Mouse (Mus musculus): ENCODE results near the gene Hfe. TPM values are rescaled to one million over a fixed set of nuclear protein-coding genes. Genes with fewer than 3 reads are reported as not detected.
"Not testable (repeated sequence)": the region's sequence is repeated elsewhere in the genome, so short reads cannot be mapped to it uniquely, and the experiment has no call there.

Gene Hfe
- 10 to 100 TPM in 14 of 26 experiments, 1 to 10 TPM in 12; 2.7 to 31.8 (median 15.3) TPM for total RNA-seq (2018; cell fraction: chromatin; rRNA removed)
- total RNA-seq (2018; cell fraction: cytosol; rRNA removed): 10 to 100 TPM; 25.0 to 63.5 (median 42.9) TPM
- 10 to 100 TPM; 12.6 to 62.1 (median 39.3) TPM for total RNA-seq (2018; cell fraction: nucleus; rRNA removed)
- 27.7 to 67.4 TPM (median 36.4 TPM) in 3 replicates for polyA plus RNA-seq (2018)

- peaks cover 10% of the 10 kb centered on the region; the same call in 1 of the 2 replicates for H3K36me3 ChIP-seq (ENCODE audit: inconsistent target)
- H3K79me2 ChIP-seq (ENCODE audit: inconsistent target): peaks cover 5% of the 10 kb centered on the region; the same call in 1 of the 2 replicates
- H3K4me3 ChIP-seq (ENCODE audit: inconsistent target): peak within 1 kb of the TSS; percentile 51
- peak within 1 kb of the TSS; percentile 64 for H3K27ac ChIP-seq
- WGBS (ENCODE audit: missing documents): 1% methylated on average over 17 of the region's 17 CpGs
Observed at GRCm38 (mm10) chr13:23710374-23711089, at the start of gene Hfe. TSS of gene Hfe (minus strand) at chr13:23710854.

GRCm38 (mm10) chr13:23759916-23760239 lies 49.2 kb upstream of the Hfe start:
- Histone ChIP-seq H3K36me3 (ENCODE audit: inconsistent target) (no peaks in the 10 kb centered on the region), H3K4me3 (ENCODE audit: inconsistent target) (peak overlapping the region; percentile 26; the same call in 1 of the 2 replicates), H3K79me2 (ENCODE audit: inconsistent target) (no peaks in the 10 kb centered on the region), H3K27ac (peak overlapping the region; percentile 62)
- WGBS (ENCODE audit: missing documents): 20% methylated on average over 1 of the region's 1 CpGs

GRCm38 (mm10) chr13:23759251-23759771 lies 48.7 kb upstream of the Hfe start:
- H3K27ac ChIP-seq: no peak overlapping the region
- 89% methylated on average over 3 of the region's 3 CpGs for WGBS (ENCODE audit: missing documents)
- no peaks in the 10 kb centered on the region for H3K36me3 ChIP-seq (ENCODE audit: inconsistent target)
- H3K79me2 ChIP-seq (ENCODE audit: inconsistent target): no peaks in the 10 kb centered on the region
- no peak overlapping the region for H3K4me3 ChIP-seq (ENCODE audit: inconsistent target)

DNA sequence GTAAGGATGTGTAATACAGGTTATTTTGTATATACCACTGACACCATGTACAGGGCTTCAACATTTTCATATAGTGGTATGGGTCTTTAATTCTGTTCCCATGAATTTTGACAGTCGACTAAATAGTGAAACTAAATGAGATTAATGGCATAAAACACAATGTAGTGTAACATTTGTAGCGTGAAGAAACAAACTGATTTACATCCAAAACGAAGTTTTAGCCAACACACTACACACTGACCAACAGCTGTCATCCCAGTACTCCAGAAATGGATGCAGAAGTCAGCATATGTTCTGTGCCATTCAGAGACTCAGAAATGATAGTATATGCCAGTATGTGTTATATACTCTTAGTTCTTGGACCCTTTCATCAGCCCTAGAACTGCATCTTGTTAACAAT lies 47.3 kb upstream of the Hfe start:
- no peaks in the 10 kb centered on the region for H3K79me2 ChIP-seq (ENCODE audit: inconsistent target)
- no peaks in the 10 kb centered on the region for H3K36me3 ChIP-seq (ENCODE audit: inconsistent target)
- WGBS (ENCODE audit: missing documents): 40% methylated on average over 3 of the region's 3 CpGs
- H3K27ac ChIP-seq: no peak overlapping the region
- no peak overlapping the region; the same call in 1 of the 2 replicates for H3K4me3 ChIP-seq (ENCODE audit: inconsistent target)

DNA sequence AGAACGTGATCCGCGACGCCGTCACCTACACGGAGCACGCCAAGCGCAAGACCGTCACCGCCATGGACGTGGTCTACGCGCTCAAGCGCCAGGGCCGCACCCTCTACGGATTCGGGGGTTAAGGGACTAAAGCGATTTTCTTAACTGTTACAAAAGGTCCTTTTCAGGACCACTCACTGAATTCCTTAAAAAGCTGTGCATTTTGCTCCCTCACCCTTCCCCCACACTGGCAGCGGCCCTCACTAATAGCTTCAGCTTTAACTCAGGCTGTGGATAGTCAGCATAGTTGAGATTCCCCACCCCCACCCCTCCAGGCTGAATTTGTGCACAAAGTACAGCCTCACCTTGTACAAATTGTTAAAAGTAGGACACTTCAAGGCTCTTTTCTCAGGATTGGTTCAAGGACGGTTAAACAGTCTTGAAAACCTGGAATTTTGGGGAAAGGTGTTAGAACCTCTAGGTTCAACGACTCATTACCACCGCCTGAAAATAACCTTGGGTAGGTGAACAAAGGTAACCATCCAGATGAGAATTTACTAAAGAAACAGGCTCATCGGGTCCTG lies 46.6 kb upstream of the Hfe start:
- Histone ChIP-seq H3K27ac (peak overlapping the region; percentile 57), H3K4me3 (ENCODE audit: inconsistent target) (peak overlapping the region; percentile 16), H3K36me3 (ENCODE audit: inconsistent target) (no peaks in the 10 kb centered on the region), H3K79me2 (ENCODE audit: inconsistent target) (no peaks in the 10 kb centered on the region)
- WGBS (ENCODE audit: missing documents): 5% methylated on average over 12 of the region's 23 CpGs

DNA sequence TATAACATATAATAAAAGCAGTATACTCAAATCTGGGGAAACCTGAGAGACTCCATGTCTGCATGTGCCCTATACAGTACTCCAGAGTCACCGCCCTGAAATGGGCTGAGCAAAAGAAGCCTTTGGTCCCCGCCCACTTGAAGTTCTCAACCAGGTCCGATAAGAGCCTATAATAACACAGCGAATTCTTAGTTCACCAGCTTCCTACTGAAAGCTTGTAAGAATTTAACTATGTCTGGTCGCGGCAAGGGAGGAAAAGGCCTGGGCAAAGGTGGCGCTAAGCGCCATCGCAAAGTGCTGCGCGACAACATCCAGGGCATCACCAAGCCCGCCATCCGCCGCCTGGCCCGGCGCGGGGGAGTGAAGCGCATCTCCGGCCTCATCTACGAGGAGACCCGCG lies 46.1 kb upstream of the Hfe start, which contains the start of gene Hist1h4b:
Gene Hist1h4b (plus strand): TSS at position 224 of the 400 bp plus-strand sequence.
- Histone ChIP-seq H3K79me2 (ENCODE audit: inconsistent target) (no peaks in the 10 kb centered on the region), H3K27ac (peak within 1 kb of the TSS; percentile 57), H3K36me3 (ENCODE audit: inconsistent target) (no peaks in the 10 kb centered on the region), H3K4me3 (ENCODE audit: inconsistent target) (peak within 1 kb of the TSS; percentile 16)
- WGBS (ENCODE audit: missing documents): 2% methylated on average over 11 of the region's 22 CpGs

DNA sequence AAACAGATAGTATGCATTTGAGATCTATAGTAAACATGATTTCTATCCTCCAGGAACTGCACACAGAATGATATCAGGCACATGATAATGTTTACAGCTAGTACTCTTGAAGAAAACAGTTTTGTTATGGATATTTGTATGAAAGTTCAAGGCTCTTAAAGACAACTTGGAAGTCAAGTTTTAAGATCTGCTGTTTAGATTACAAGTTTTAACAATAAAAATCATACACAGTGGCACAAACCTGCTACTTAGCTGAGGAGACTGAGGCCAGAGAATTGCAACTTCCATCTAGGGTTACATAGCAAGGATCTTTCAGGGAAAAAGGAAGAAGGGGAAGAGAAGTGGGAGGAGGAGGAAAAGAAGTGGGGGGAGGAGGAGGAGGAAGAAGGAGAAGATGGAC lies 44.3 kb upstream of the Hfe start:
- no peak overlapping the region for H3K4me3 ChIP-seq (ENCODE audit: inconsistent target)
- 0 out of 2 replicates have a peak overlapping the region, but pooled peaks have one; percentile 24 for H3K27ac ChIP-seq
- H3K36me3 ChIP-seq (ENCODE audit: inconsistent target): no peaks in the 10 kb centered on the region
- H3K79me2 ChIP-seq (ENCODE audit: inconsistent target): no peaks in the 10 kb centered on the region

GRCm38 (mm10) chr13:23753314-23754078 lies 42.8 kb upstream of the Hfe start:
- Histone ChIP-seq H3K79me2 (ENCODE audit: inconsistent target) (no peaks in the 10 kb centered on the region), H3K36me3 (ENCODE audit: inconsistent target) (no peaks in the 10 kb centered on the region), H3K27ac (peak overlapping the region; percentile 47), H3K4me3 (ENCODE audit: inconsistent target) (peak overlapping the region; percentile 14)
- 75% methylated on average over 4 of the region's 4 CpGs for WGBS (ENCODE audit: missing documents)

- WGBS (ENCODE audit: missing documents): 23% methylated on average over 6 of the region's 6 CpGs
- Histone ChIP-seq H3K79me2 (ENCODE audit: inconsistent target) (no peaks in the 10 kb centered on the region), H3K27ac (peak overlapping the region; percentile 47), H3K4me3 (ENCODE audit: inconsistent target) (peak overlapping the region; percentile 14), H3K36me3 (ENCODE audit: inconsistent target) (no peaks in the 10 kb centered on the region)
Observed at GRCm38 (mm10) chr13:23752742-23753172, 42.1 kb upstream of the Hfe start.

DNA sequence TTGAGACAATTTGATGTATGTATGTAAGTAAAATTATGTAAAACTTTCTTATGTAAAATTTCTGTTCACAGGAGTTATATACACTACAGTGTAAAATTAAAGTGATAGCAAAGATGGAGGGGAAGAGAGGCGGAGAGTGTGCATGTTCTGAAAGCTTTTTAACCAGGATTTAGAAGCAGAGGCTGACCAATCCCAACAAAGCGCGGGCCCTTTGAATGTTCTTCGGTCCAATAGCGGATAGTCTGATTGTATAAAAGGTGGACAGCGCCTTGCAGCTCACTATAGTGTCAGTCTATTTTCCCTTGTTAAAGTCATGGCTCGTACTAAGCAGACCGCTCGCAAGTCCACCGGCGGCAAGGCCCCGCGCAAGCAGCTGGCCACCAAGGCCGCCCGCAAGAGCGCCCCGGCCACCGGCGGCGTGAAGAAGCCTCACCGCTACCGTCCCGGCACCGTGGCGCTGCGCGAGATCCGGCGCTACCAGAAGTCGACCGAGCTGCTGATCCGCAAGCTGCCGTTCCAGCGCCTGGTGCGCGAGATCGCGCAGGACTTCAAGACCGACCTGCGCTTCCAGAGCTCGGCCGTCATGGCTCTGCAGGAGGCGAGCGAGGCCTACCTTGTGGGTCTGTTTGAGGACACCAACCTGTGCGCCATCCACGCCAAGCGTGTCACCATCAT lies 41.5 kb upstream of the Hfe start, which contains the start of gene Hist1h3b:
Gene Hist1h3b (plus strand): TSS at position 201 of the 675 bp plus-strand sequence.
- H3K4me3 ChIP-seq (ENCODE audit: inconsistent target): peak within 1 kb of the TSS; percentile 14
- WGBS (ENCODE audit: missing documents): 3% methylated on average over 12 of the region's 47 CpGs
- H3K79me2 ChIP-seq (ENCODE audit: inconsistent target); H3K36me3 ChIP-seq (ENCODE audit: inconsistent target): not testable (repeated sequence)
- peak within 1 kb of the TSS; percentile 80 for H3K27ac ChIP-seq

DNA sequence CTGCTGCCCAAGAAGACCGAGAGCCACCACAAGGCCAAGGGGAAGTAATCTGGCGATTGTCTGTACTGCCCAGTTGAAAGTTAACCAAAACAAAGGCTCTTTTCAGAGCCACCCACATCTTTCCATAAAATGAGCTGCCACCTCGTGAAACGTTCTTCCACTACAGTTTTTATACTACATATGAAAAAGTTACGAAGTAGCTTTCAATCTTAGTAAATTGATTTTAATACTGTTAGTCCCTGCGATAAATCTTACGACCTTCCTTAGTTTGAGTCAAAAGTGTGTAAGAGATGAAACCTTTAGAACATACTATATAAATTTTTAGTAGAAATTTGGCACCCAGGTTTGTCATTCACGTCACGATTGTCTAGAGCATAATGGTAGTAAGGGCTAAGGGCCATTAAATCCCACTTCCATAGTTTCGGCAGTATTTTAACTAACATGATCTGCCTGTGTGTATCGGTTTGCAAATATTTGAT lies 40.9 kb upstream of the Hfe start:
- no peaks in the 10 kb centered on the region for H3K79me2 ChIP-seq (ENCODE audit: inconsistent target)
- no peaks in the 10 kb centered on the region for H3K36me3 ChIP-seq (ENCODE audit: inconsistent target)
- WGBS (ENCODE audit: missing documents): 0% methylated on average over 11 of the region's 11 CpGs
- peak overlapping the region; percentile 80 for H3K27ac ChIP-seq
- peak overlapping the region; percentile 10; the same call in 1 of the 2 replicates for H3K4me3 ChIP-seq (ENCODE audit: inconsistent target)

DNA sequence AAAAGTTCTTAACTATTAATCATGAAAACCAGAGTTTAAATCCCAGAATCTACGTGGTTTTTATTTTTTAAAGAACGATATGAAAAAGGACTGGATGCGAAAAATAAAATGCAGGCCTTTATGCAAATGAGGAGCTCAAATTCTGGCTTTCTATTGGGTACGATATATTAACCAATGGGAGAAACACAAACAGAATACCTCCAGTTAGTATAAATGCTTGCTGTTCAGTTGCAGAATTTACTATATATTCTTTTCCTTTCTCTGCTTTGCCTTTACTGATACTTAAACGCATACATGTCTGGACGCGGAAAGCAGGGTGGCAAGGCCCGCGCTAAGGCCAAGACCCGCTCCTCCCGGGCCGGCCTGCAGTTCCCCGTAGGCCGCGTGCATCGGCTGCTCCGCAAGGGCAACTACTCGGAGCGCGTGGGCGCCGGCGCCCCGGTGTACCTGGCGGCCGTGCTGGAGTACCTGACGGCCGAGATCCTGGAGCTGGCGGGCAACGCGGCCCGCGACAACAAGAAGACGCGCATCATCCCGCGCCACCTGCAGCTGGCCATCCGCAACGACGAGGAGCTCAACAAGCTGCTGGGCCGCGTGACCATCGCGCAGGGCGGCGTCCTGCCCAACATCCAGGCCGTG lies 40.3 kb upstream of the Hfe start, which contains the start of gene Hist1h2ab:
Gene Hist1h2ab (plus strand): TSS at position 288 of the 639 bp plus-strand sequence.
- H3K79me2 ChIP-seq (ENCODE audit: inconsistent target); H3K36me3 ChIP-seq (ENCODE audit: inconsistent target): not testable (repeated sequence)
- H3K27ac ChIP-seq: peak within 1 kb of the TSS; percentile 80
- WGBS (ENCODE audit: missing documents): 3% methylated on average over 13 of the region's 47 CpGs
- peak within 1 kb of the TSS; percentile 10; the same call in 1 of the 2 replicates for H3K4me3 ChIP-seq (ENCODE audit: inconsistent target)

GRCm38 (mm10) chr13:23749563-23750121 lies 39.0 kb upstream of the Hfe start:
- no peak overlapping the region for H3K4me3 ChIP-seq (ENCODE audit: inconsistent target)
- H3K27ac ChIP-seq: peak overlapping the region; percentile 55
- H3K36me3 ChIP-seq (ENCODE audit: inconsistent target): no peaks in the 10 kb centered on the region
- WGBS (ENCODE audit: missing documents): 97% methylated on average over 5 of the region's 5 CpGs
- H3K79me2 ChIP-seq (ENCODE audit: inconsistent target): no peaks in the 10 kb centered on the region
